Mouse (Mus musculus) lung, embryonic 14.5 days (tissue): ENCODE measurements around the gene Bud23. TPM values are rescaled to one million over a fixed set of nuclear protein-coding genes. Genes with fewer than 3 reads are reported as not detected.

Experiments used
- ATAC-seq: fragments of 200-750 bp; cut with Nextera tagmentation; 2 replicates; pipeline ENCODE4 v1.8.0; 2017; ENCODE audit warnings: mild to moderate bottlenecking, moderate TSS enrichment, moderate library complexity; ENCODE audit not compliant: insufficient read depth
- DNase-seq: peaks from one replicate; pipeline ENCODE4 v3.0.0-alpha.2; 2015
- H3K27ac ChIP-seq: fragments of 300-500 bp; sonication (generic); 2 replicates; pipeline ENCODE4 v1.5.1; 2014; ENCODE audit warnings: low read depth, mild to moderate bottlenecking, moderate library complexity
- H3K27me3 ChIP-seq: fragments of 300-500 bp; sonication (generic); 2 replicates; pipeline ENCODE4 v1.6.1; 2014; ENCODE audit warnings: low read length, control low read depth; ENCODE audit not compliant: insufficient read depth
- H3K36me3 ChIP-seq: fragments of 300-500 bp; sonication (generic); 2 replicates; pipeline ENCODE4 v1.6.1; 2014; ENCODE audit warnings: control low read depth; ENCODE audit not compliant: insufficient read depth
- H3K4me1 ChIP-seq: fragments of 300-500 bp; sonication (generic); 2 replicates; pipeline ENCODE4 v1.6.1; 2014; ENCODE audit warnings: antibody characterized with exemption, control low read depth; ENCODE audit not compliant: insufficient read depth
- H3K4me2 ChIP-seq: fragments of 300-500 bp; sonication (generic); 2 replicates; pipeline ENCODE4 v1.6.1; 2014; ENCODE audit warnings: mild to moderate bottlenecking
- H3K4me3 ChIP-seq: fragments of 300-500 bp; sonication (generic); 2 replicates; pipeline ENCODE4 v1.5.1; 2014; ENCODE audit warnings: low read depth, low read length
- H3K9ac ChIP-seq: fragments of 300-500 bp; sonication (generic); 2 replicates; pipeline ENCODE4 v1.6.1; 2014
- H3K9me3 ChIP-seq: fragments of 300-500 bp; sonication (generic); 2 replicates; pipeline ENCODE4 v1.6.1; 2016; ENCODE audit warnings: low read depth, low read length, control low read depth
- CTCF ChIP-seq: IDR thresholded peaks from 2 replicates; pipeline ENCODE4 v1.5.1; 2016; ENCODE audit warnings: antibody characterized with exemption, low read depth
- WGBS: fragments of 180-500 bp; shearing (Covaris S2); extraction: QIAGEN DNeasy Blood & Tissue Kit; methylation state at CpG from one replicate; pipeline ENCODE4 v1.1.7; 2014; 5-methylcytosine and 5-hydroxymethylcytosine counted together
- polyA plus RNA-seq: library from polyadenylated mRNA; unstranded; fragments of >200 nt; fragmentation: Nextera tagmentation; extraction: Ambion mirVana; gene quantifications from 2 replicates; pipeline ENCODE4 v1.2.1, GENCODE M21; 2014

Gene Bud23
- polyA plus RNA-seq, 1 experiment from 2014 or later = 116 TPM

- peak within 1 kb of the TSS; percentile 79 for H3K4me2 ChIP-seq
- ATAC-seq (peak; percentile 81), DNase-seq (peak; percentile 98)
- peak; percentile 70 for TF ChIP-seq CTCF
- H3K9ac ChIP-seq = peak within 1 kb of the TSS; percentile 93
- H3K4me1 ChIP-seq = peaks cover 4% of the 10 kb centered on the region; the same call in 1 of the 2 replicates
- H3K27me3 ChIP-seq = no peaks in the 10 kb centered on the region
- H3K27ac ChIP-seq = peak within 1 kb of the TSS; percentile 78
- no peaks in the 10 kb centered on the region for H3K36me3 ChIP-seq
- H3K4me3 ChIP-seq = peak within 1 kb of the TSS; percentile 90
- WGBS = 1% methylated on average over 80 of the region's 83 CpGs
- no peaks in the 10 kb centered on the region for H3K9me3 ChIP-seq
Measured at GRCm38 (mm10) chr5:135077564-135078481, 13.1 kb upstream of the Bud23 start, which contains the start of gene Vps37d. Vps37d (minus strand) TSS chr5:135078266.

- ATAC-seq = peak; percentile 45; the same call in 1 of the 2 replicates
Measured at GRCm38 (mm10) chr5:135076931-135077505, 12.3 kb upstream of the Bud23 start.

GRCm38 (mm10) chr5:135076368-135076767 lies 11.6 kb upstream of the Bud23 start:
- ATAC-seq (no peak), DNase-seq (no peak)
- 84% methylated on average over 14 of the region's 14 CpGs for WGBS
- Histone ChIP-seq H3K4me3 (no peak overlapping the region), H3K4me1 (peaks cover 4% of the 10 kb centered on the region; the same call in 1 of the 2 replicates), H3K27ac (no peak overlapping the region), H3K4me2 (peak overlapping the region; percentile 79; the same call in 1 of the 2 replicates), H3K9ac (0 out of 2 replicates have a peak overlapping the region, but pooled peaks have one; percentile 10), H3K27me3 (no peaks in the 10 kb centered on the region), H3K9me3 (no peaks in the 10 kb centered on the region), H3K36me3 (peaks cover 4% of the 10 kb centered on the region; the same call in 1 of the 2 replicates)
- TF ChIP-seq CTCF = no peak

More at GRCm38 (mm10) chr5:135076931-135077505, 12.3 kb upstream of the Bud23 start:
- Histone ChIP-seq H3K27ac (peak overlapping the region; percentile 78), H3K4me1 (peaks cover 4% of the 10 kb centered on the region; the same call in 1 of the 2 replicates), H3K4me2 (peak overlapping the region; percentile 79), H3K9me3 (no peaks in the 10 kb centered on the region), H3K4me3 (peak overlapping the region; percentile 90), H3K9ac (peak overlapping the region; percentile 93), H3K36me3 (peaks cover 4% of the 10 kb centered on the region; the same call in 1 of the 2 replicates), H3K27me3 (no peaks in the 10 kb centered on the region)
- TF ChIP-seq CTCF = no peak
- WGBS = 15% methylated on average over 14 of the region's 14 CpGs
- DNase-seq = peak; percentile 67

- H3K4me2 ChIP-seq = no peak overlapping the region
- peaks cover 4% of the 10 kb centered on the region; the same call in 1 of the 2 replicates for H3K36me3 ChIP-seq
- no peak for ATAC-seq
- no peak overlapping the region for H3K9ac ChIP-seq
- 62% methylated on average over 4 of the region's 4 CpGs for WGBS
- no peaks in the 10 kb centered on the region for H3K9me3 ChIP-seq
- DNase-seq = no peak
- H3K27ac ChIP-seq = no peak overlapping the region
- H3K4me3 ChIP-seq = no peak overlapping the region
- peaks cover 4% of the 10 kb centered on the region; the same call in 1 of the 2 replicates for H3K4me1 ChIP-seq
- peak; percentile 15; the same call in 1 of the 2 replicates for TF ChIP-seq CTCF
- H3K27me3 ChIP-seq = no peaks in the 10 kb centered on the region
Measured at GRCm38 (mm10) chr5:135075655-135076054, 10.9 kb upstream of the Bud23 start.

- 22% methylated on average over 26 of the region's 26 CpGs for WGBS
- TF ChIP-seq CTCF = no peak
- Histone ChIP-seq H3K27ac (no peak overlapping the region), H3K9ac (peak overlapping the region; percentile 32), H3K4me1 (peaks cover 4% of the 10 kb centered on the region; the same call in 1 of the 2 replicates), H3K4me2 (peak overlapping the region; percentile 26; the same call in 1 of the 2 replicates), H3K36me3 (peaks cover 4% of the 10 kb centered on the region; the same call in 1 of the 2 replicates), H3K27me3 (no peaks in the 10 kb centered on the region), H3K9me3 (no peaks in the 10 kb centered on the region), H3K4me3 (no peak overlapping the region)
- DNase-seq = no peak
- no peak for ATAC-seq
Measured at GRCm38 (mm10) chr5:135073349-135074150, 8.8 kb upstream of the Bud23 start.

- H3K36me3 ChIP-seq = peaks cover 4% of the 10 kb centered on the region; the same call in 1 of the 2 replicates
- no peak overlapping the region for H3K4me3 ChIP-seq
- ATAC-seq (no peak), DNase-seq (no peak)
- TF ChIP-seq CTCF = no peak
- H3K27me3 ChIP-seq = no peaks in the 10 kb centered on the region
- no peak overlapping the region for H3K27ac ChIP-seq
- peaks cover 4% of the 10 kb centered on the region; the same call in 1 of the 2 replicates for H3K4me1 ChIP-seq
- no peak overlapping the region for H3K4me2 ChIP-seq
- H3K9ac ChIP-seq = no peak overlapping the region
- WGBS = 64% methylated on average over 6 of the region's 6 CpGs
- no peaks in the 10 kb centered on the region for H3K9me3 ChIP-seq
Measured at GRCm38 (mm10) chr5:135072720-135073119, 8.0 kb upstream of the Bud23 start.
